Mouse (Mus musculus): ENCODE results near the gene Btg4.

The Btg4 gene

DNA sequence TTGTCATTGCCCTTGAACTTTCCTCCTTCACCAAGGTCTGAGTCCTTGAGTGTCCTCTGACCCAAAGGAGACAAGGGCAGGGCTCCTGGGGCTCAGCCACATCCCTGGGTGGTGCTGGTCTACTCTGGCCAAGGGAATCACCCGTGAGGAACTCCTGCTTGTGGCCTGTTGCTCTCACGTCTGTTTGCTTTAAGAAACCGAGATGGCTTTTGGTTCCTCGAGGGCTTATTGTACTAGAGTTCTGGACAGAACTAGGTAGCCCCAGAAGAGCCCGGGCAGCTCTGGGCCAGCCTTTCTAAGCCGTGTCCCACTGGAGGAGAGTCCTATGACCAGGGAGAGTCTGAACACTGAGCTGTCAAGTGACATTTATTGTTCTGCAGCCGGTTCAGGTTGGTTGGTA is 108.4 kb downstream of the Btg4 start:
- DNase-seq, result no peak

All from kidney, adult 11 months (tissue).